10 mouse cellular contexts compared by ENCODE assay signal in genomic region chr1:149556381-149556780, GRCm38 (mm10).
DNase-seq lines count a peak whose midpoint lies in the region; ATAC-seq and TF ChIP-seq lines count a peak whose summit lies in the region.
"Had no signal": no experiment of that assay in that cellular context is flagged by ENCODE, and none has a peak within 500 bp of the region (broad histone marks: within the 10 kb centered on the region; RNA-seq: fewer than 3 reads in every experiment).

No protein-coding gene starts in this region.

- 51% methylated on average over 8 of the region's 8 CpGs for WGBS in hindbrain, postnatal 0 days
- 71% methylated on average over 8 of the region's 8 CpGs for WGBS in hindbrain, embryonic 14.5 days
- WGBS in heart, embryonic 15.5 days, result 39% methylated on average over 8 of the region's 8 CpGs
- WGBS in liver, postnatal 0 days (ENCODE audit: insufficient replicate concordance), result 71% methylated on average over 8 of the region's 8 CpGs

- no peak overlapping the region for H3K27ac ChIP-seq in hindbrain, postnatal 0 days
- no peak overlapping the region for H3K27ac ChIP-seq in hindbrain, embryonic 14.5 days
- no peak overlapping the region for H3K27ac ChIP-seq in heart, embryonic 15.5 days
- H3K27ac ChIP-seq in liver, postnatal 0 days (ENCODE audit: low read depth), result no peak overlapping the region
- H3K27ac ChIP-seq: embryonic facial prominence, embryonic 13.5 days; liver, embryonic 13.5 days had no signal

- H3K36me3 ChIP-seq in hindbrain, postnatal 0 days (ENCODE audit: insufficient read depth, low read length), result no peaks in the 10 kb centered on the region
- no peaks in the 10 kb centered on the region for H3K36me3 ChIP-seq in hindbrain, embryonic 14.5 days (replicated peaks; ENCODE audit: control insufficient read depth, insufficient read depth)
- H3K36me3 ChIP-seq in heart, embryonic 15.5 days, result no peaks in the 10 kb centered on the region
- no peaks in the 10 kb centered on the region for H3K36me3 ChIP-seq in liver, postnatal 0 days (replicated peaks; ENCODE audit: insufficient read depth, low read length)
- H3K36me3 ChIP-seq: embryonic facial prominence, embryonic 13.5 days; liver, embryonic 13.5 days had no signal

- ATAC-seq in hindbrain, postnatal 0 days, result no peak
- no peak for ATAC-seq in hindbrain, embryonic 14.5 days (ENCODE audit: low FRiP score)
- ATAC-seq in heart, embryonic 15.5 days (replicated peaks; ENCODE audit: insufficient number of reproducible peaks, insufficient read depth, low FRiP score, low read depth), result peak; percentile 35; the same call in 1 of the 2 replicates
- ATAC-seq in liver, postnatal 0 days, result no peak

- intact Hi-C loops in left cerebral cortex, postnatal 14 days (cut with DNase I), result no loop called here

- H3K9me3 ChIP-seq in hindbrain, postnatal 0 days (ENCODE audit: low read length), result no peaks in the 10 kb centered on the region
- no peaks in the 10 kb centered on the region for H3K9me3 ChIP-seq in hindbrain, embryonic 14.5 days (ENCODE audit: control insufficient read depth, low read length)
- no peaks in the 10 kb centered on the region for H3K9me3 ChIP-seq in heart, embryonic 15.5 days (replicated peaks)
- H3K9me3 ChIP-seq in liver, postnatal 0 days (ENCODE audit: low read length), result no peaks in the 10 kb centered on the region
- H3K9me3 ChIP-seq: embryonic facial prominence, embryonic 13.5 days; liver, embryonic 13.5 days had no signal

- H3K4me3 ChIP-seq in hindbrain, postnatal 0 days (ENCODE audit: low read length), result no peak overlapping the region
- H3K4me3 ChIP-seq in hindbrain, embryonic 14.5 days (replicated peaks; ENCODE audit: low read length), result no peak overlapping the region
- H3K4me3 ChIP-seq in heart, embryonic 15.5 days, result 0 out of 2 replicates have a peak overlapping the region, but pooled peaks have one; percentile 15
- H3K4me3 ChIP-seq in liver, postnatal 0 days (ENCODE audit: low read depth, low read length), result no peak overlapping the region
- H3K4me3 ChIP-seq: embryonic facial prominence, embryonic 13.5 days; liver, embryonic 13.5 days had no signal

- no peak for TF ChIP-seq CTCF in hindbrain, postnatal 0 days (IDR thresholded peaks at IDR 0.05; ENCODE audit: low read depth)
- no peak for TF ChIP-seq CTCF in liver, postnatal 0 days (IDR thresholded peaks at IDR 0.05; ENCODE audit: low read depth)

- no peaks in the 10 kb centered on the region for H3K27me3 ChIP-seq in hindbrain, postnatal 0 days (ENCODE audit: insufficient read depth, low read length)
- H3K27me3 ChIP-seq in hindbrain, embryonic 14.5 days (ENCODE audit: control insufficient read depth, insufficient read depth, low read length), result no peaks in the 10 kb centered on the region
- no peaks in the 10 kb centered on the region for H3K27me3 ChIP-seq in heart, embryonic 15.5 days
- H3K27me3 ChIP-seq in liver, postnatal 0 days (ENCODE audit: insufficient read depth, low read length), result no peaks in the 10 kb centered on the region
- H3K27me3 ChIP-seq: embryonic facial prominence, embryonic 13.5 days; liver, embryonic 13.5 days had no signal

- peak; percentile 57 for DNase-seq in hindbrain, postnatal 0 days (ENCODE audit: low spot score)
- no peak for DNase-seq in hindbrain, embryonic 14.5 days (ENCODE audit: low spot score)
- peak; percentile 57 for DNase-seq in adrenal gland, postnatal 10 days
- peak; percentile 32 to 49 for DNase-seq in left cerebral cortex, postnatal 14 days (ENCODE audit: low spot score in 2 of 2)
- DNase-seq in thymus, postnatal 25 days, result no peak
- no peak for DNase-seq in liver, postnatal 0 days
- DNase-seq in urinary bladder, adult 2 months (ENCODE audit: low spot score), result no peak
- DNase-seq: liver, embryonic 13.5 days had no signal

- H3K4me2 ChIP-seq in hindbrain, postnatal 0 days (ENCODE audit: low read depth, low read length), result no peak overlapping the region; the same call in 1 of the 2 replicates
- no peak overlapping the region for H3K4me2 ChIP-seq in hindbrain, embryonic 14.5 days (replicated peaks)
- H3K4me2 ChIP-seq in heart, embryonic 15.5 days, result peak overlapping the region; percentile 44
- no peak overlapping the region for H3K4me2 ChIP-seq in liver, postnatal 0 days (ENCODE audit: low read depth, low read length)
- H3K4me2 ChIP-seq: embryonic facial prominence, embryonic 13.5 days; liver, embryonic 13.5 days had no signal

- H3K4me1 ChIP-seq in hindbrain, postnatal 0 days (ENCODE audit: insufficient read depth, low read length), result no peaks in the 10 kb centered on the region
- no peaks in the 10 kb centered on the region for H3K4me1 ChIP-seq in hindbrain, embryonic 14.5 days (replicated peaks; ENCODE audit: control insufficient read depth, insufficient read depth, low read length)
- H3K4me1 ChIP-seq in heart, embryonic 15.5 days (replicated peaks), result no peaks in the 10 kb centered on the region
- H3K4me1 ChIP-seq in liver, postnatal 0 days (ENCODE audit: insufficient read depth), result no peaks in the 10 kb centered on the region
- H3K4me1 ChIP-seq: embryonic facial prominence, embryonic 13.5 days; liver, embryonic 13.5 days had no signal

- TF ChIP-seq EP300 in liver, postnatal 0 days (IDR thresholded peaks at IDR 0.05; ENCODE audit: low read depth), result no peak

- no peak overlapping the region for H3K9ac ChIP-seq in hindbrain, postnatal 0 days (replicated peaks; ENCODE audit: low read length)
- no peak overlapping the region for H3K9ac ChIP-seq in hindbrain, embryonic 14.5 days
- H3K9ac ChIP-seq in heart, embryonic 15.5 days, result no peak overlapping the region
- no peak overlapping the region for H3K9ac ChIP-seq in liver, postnatal 0 days (replicated peaks)
- H3K9ac ChIP-seq: embryonic facial prominence, embryonic 13.5 days; liver, embryonic 13.5 days had no signal

Comparison
In these comparisons a context has a peak if more than half of its experiments do, and no peak if none do; other contexts are left out.
1. DNase-seq: peak in hindbrain, postnatal 0 days (single experiment), adrenal gland, postnatal 10 days (single experiment) and left cerebral cortex, postnatal 14 days (2 of 2); none in hindbrain, embryonic 14.5 days (single experiment), thymus, postnatal 25 days (single experiment), liver, postnatal 0 days (single experiment) and urinary bladder, adult 2 months (single experiment).